Mouse (Mus musculus) limb, embryonic 11.5 days (tissue): ENCODE measurements around the gene Heatr6. TPM values are rescaled to one million over a fixed set of nuclear protein-coding genes. Genes with fewer than 3 reads are reported as not detected.

Experiments used
- ATAC-seq: fragments of 200-750 bp; cut with Nextera tagmentation; 2 replicates; pipeline ENCODE4 v1.8.0; 2017; ENCODE audit warnings: low read depth; ENCODE audit not compliant: insufficient number of reproducible peaks, low FRiP score, low TSS enrichment
- DNase-seq: peaks from one replicate; pipeline ENCODE4 v3.0.0-alpha.2; 2015; ENCODE audit warnings: low spot score
- H3K27ac ChIP-seq: fragments of 300-500 bp; sonication (generic); replicated peaks from 2 replicates; pipeline ENCODE4 v1.5.1; 2014; ENCODE audit warnings: low read depth, mild to moderate bottlenecking, low read length
- H3K27me3 ChIP-seq: fragments of 300-500 bp; sonication (generic); 2 replicates; pipeline ENCODE4 v1.6.1; 2014; ENCODE audit warnings: mild to moderate bottlenecking, low read length, mixed read lengths; ENCODE audit not compliant: control insufficient read depth, insufficient read depth
- H3K36me3 ChIP-seq: fragments of 300-500 bp; sonication (generic); 2 replicates; pipeline ENCODE4 v1.6.1; 2014; ENCODE audit warnings: mild to moderate bottlenecking, low read length, moderate library complexity, mixed read lengths; ENCODE audit not compliant: control insufficient read depth, insufficient read depth
- H3K4me1 ChIP-seq: fragments of 300-500 bp; sonication (generic); 2 replicates; pipeline ENCODE4 v1.6.1; 2014; ENCODE audit warnings: low read length, mixed read lengths; ENCODE audit not compliant: control insufficient read depth, insufficient read depth
- H3K4me2 ChIP-seq: fragments of 300-500 bp; sonication (generic); 2 replicates; pipeline ENCODE4 v1.6.1; 2014; ENCODE audit warnings: low read depth, mild to moderate bottlenecking, moderate library complexity; ENCODE audit not compliant: severe bottlenecking
- H3K4me3 ChIP-seq: fragments of 300-500 bp; sonication (generic); 2 replicates; pipeline ENCODE4 v1.5.1; 2014; ENCODE audit warnings: low read depth, low read length
- H3K9ac ChIP-seq: fragments of 300-500 bp; sonication (generic); 2 replicates; pipeline ENCODE4 v1.6.1; 2014; ENCODE audit warnings: mild to moderate bottlenecking, low read length
- H3K9me3 ChIP-seq: fragments of 300-500 bp; sonication (generic); 2 replicates; pipeline ENCODE4 v1.6.1; 2016; ENCODE audit warnings: low read length; ENCODE audit not compliant: control insufficient read depth
- WGBS: fragments of 180-500 bp; shearing (Covaris S2); extraction: QIAGEN DNeasy Blood & Tissue Kit; methylation state at CpG from one replicate; pipeline ENCODE4 v1.1.7; 2014; 5-methylcytosine and 5-hydroxymethylcytosine counted together
- polyA plus RNA-seq: library from polyadenylated mRNA; unstranded; fragments of >200 nt; fragmentation: Nextera tagmentation; extraction: Ambion mirVana; gene quantifications from 2 replicates; pipeline ENCODE4 v1.2.1, GENCODE M21; 2014

Gene Heatr6
- polyA plus RNA-seq, 1 experiment from 2014 or later: 26.9 TPM

GRCm38 (mm10) chr11:83728757-83729432 lies 24.6 kb upstream of the Heatr6 start:
- no peak for DNase-seq
- no peaks in the 10 kb centered on the region for H3K27me3 ChIP-seq
- WGBS: 63% methylated on average over 3 of the region's 3 CpGs

GRCm38 (mm10) chr11:83731116-83731515 lies 22.4 kb upstream of the Heatr6 start:
- H3K4me2 ChIP-seq: no peak overlapping the region
- H3K9me3 ChIP-seq: no peaks in the 10 kb centered on the region
- WGBS: 85% methylated on average over 1 of the region's 1 CpGs
- no peak for ATAC-seq
- no peak overlapping the region for H3K27ac ChIP-seq
- no peak for DNase-seq
- H3K4me3 ChIP-seq: no peak overlapping the region
- no peak overlapping the region for H3K9ac ChIP-seq
- no peaks in the 10 kb centered on the region for H3K36me3 ChIP-seq
- H3K4me1 ChIP-seq: no peaks in the 10 kb centered on the region
- H3K27me3 ChIP-seq: no peaks in the 10 kb centered on the region

More at GRCm38 (mm10) chr11:83728757-83729432, 24.6 kb upstream of the Heatr6 start:
- Histone ChIP-seq H3K4me1 (no peaks in the 10 kb centered on the region), H3K4me2 (no peak overlapping the region), H3K4me3 (no peak overlapping the region), H3K9me3 (no peaks in the 10 kb centered on the region), H3K36me3 (no peaks in the 10 kb centered on the region), H3K27ac (no peak overlapping the region), H3K9ac (no peak overlapping the region)
- ATAC-seq: no peak

DNA sequence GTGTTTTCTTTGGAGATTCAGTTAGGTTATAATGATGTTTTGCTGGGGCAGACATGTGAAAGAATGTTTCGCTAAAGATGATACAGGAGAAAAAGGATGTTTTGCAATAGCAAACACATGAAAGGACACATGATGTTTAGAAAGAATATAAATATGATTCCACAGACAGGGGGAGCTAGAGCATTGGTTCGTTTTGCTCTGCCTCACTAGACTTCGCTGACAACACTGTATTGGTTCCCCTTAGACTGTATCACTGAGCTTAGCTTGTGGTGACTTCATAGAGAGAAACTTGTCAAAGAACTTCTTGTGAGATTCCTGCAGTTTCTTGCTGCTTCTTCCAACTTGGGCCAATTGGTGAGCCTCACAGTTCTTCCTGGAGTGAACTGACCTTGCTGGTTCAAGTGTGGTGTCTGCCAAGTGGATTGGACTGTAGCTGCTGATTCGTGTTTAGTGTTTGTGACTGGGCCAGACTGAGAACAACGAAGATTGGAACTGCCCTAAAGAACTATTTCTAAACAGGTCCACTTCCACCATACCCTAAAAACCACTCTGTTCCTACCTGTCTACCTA lies 20.3 kb upstream of the Heatr6 start:
- Histone ChIP-seq H3K4me1 (no peaks in the 10 kb centered on the region), H3K27me3 (no peaks in the 10 kb centered on the region), H3K4me2 (no peak overlapping the region), H3K9ac (no peak overlapping the region), H3K27ac (no peak overlapping the region), H3K9me3 (no peaks in the 10 kb centered on the region), H3K36me3 (no peaks in the 10 kb centered on the region), H3K4me3 (no peak overlapping the region)
- 80% methylated on average over 5 of the region's 5 CpGs for WGBS
- DNase-seq: no peak
- no peak for ATAC-seq

DNA sequence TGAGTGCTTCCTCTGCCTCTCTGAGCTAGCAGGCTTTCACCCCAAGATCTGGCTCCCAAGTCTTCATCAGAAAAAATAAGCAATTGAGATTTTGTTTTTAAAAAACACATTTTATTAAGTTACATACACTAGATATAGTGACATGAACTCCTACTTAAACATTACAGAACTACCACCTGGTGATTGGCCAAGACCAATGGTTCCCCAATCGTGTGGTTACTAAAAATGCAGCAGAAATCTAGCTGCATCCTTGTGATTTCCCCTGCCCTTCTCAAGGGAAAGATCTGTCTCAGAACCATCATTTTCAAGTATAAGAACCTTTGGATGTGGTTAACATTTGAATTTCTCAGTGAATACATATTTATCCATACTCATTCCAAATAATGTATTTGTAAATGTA lies 19.3 kb upstream of the Heatr6 start:
- no peak overlapping the region for H3K4me2 ChIP-seq
- 75% methylated on average over 1 of the region's 1 CpGs for WGBS
- no peak for ATAC-seq

GRCm38 (mm10) chr11:83735881-83736280 lies 17.6 kb upstream of the Heatr6 start:
- H3K36me3 ChIP-seq: no peaks in the 10 kb centered on the region
- H3K9ac ChIP-seq: no peak overlapping the region
- H3K9me3 ChIP-seq: no peaks in the 10 kb centered on the region
- H3K4me2 ChIP-seq: no peak overlapping the region
- DNase-seq: no peak
- no peaks in the 10 kb centered on the region for H3K4me1 ChIP-seq
- H3K27ac ChIP-seq: no peak overlapping the region
- no peaks in the 10 kb centered on the region for H3K27me3 ChIP-seq
- no peak for ATAC-seq
- WGBS: 63% methylated on average over 2 of the region's 2 CpGs
- H3K4me3 ChIP-seq: no peak overlapping the region

More for the DNA sequence above, 19.3 kb upstream of the Heatr6 start:
- no peak for DNase-seq
- H3K36me3 ChIP-seq: no peaks in the 10 kb centered on the region
- no peaks in the 10 kb centered on the region for H3K9me3 ChIP-seq
- no peak overlapping the region for H3K27ac ChIP-seq
- no peaks in the 10 kb centered on the region for H3K27me3 ChIP-seq
- H3K4me1 ChIP-seq: no peaks in the 10 kb centered on the region
- H3K9ac ChIP-seq: no peak overlapping the region
- no peak overlapping the region for H3K4me3 ChIP-seq

- H3K27me3 ChIP-seq: no peaks in the 10 kb centered on the region
- no peak for ATAC-seq
These were observed 16.4 kb upstream of the Heatr6 start for GRCm38 (mm10) chr11:83737109-83737558.

GRCm38 (mm10) chr11:83739241-83739640 lies 14.3 kb upstream of the Heatr6 start:
- Histone ChIP-seq H3K9me3 (no peaks in the 10 kb centered on the region), H3K27me3 (no peaks in the 10 kb centered on the region), H3K4me2 (no peak overlapping the region), H3K36me3 (no peaks in the 10 kb centered on the region), H3K4me3 (no peak overlapping the region), H3K27ac (no peak overlapping the region), H3K4me1 (no peaks in the 10 kb centered on the region), H3K9ac (no peak overlapping the region)
- no peak for ATAC-seq
- 25% methylated on average over 5 of the region's 5 CpGs for WGBS
- DNase-seq: peak; percentile 81

More at GRCm38 (mm10) chr11:83737109-83737558, 16.4 kb upstream of the Heatr6 start:
- 88% methylated on average over 3 of the region's 3 CpGs for WGBS
- H3K9ac ChIP-seq: no peak overlapping the region
- no peaks in the 10 kb centered on the region for H3K36me3 ChIP-seq
- no peaks in the 10 kb centered on the region for H3K4me1 ChIP-seq
- no peaks in the 10 kb centered on the region for H3K9me3 ChIP-seq
- no peak overlapping the region for H3K4me2 ChIP-seq
- DNase-seq: no peak
- H3K27ac ChIP-seq: no peak overlapping the region
- no peak overlapping the region for H3K4me3 ChIP-seq

DNA sequence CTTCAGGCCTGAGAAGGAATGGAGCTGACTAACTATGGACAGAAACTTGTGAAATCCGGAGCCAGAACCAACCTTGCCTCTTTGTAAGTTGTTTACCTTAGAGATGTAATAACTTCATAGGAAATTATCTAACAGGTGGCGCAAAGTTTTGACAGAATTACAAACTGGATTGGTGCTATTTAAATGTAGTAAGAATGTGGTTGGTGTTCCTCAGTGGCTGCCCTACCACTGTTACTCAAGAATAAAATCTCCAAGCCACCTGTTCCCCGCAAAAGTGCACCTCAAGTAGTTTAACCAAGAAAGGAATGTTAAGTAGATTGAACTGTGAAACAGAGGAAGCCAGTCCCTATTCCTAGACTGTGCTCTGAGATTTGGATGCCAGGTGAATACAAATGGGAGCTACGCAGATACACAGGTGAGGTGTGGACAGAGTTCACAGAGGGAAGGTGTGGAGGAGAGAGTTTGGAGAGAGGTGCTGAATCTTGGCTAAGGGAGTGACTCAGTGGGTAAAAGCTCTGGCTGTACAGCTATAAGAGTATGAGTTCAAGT lies 13.0 kb upstream of the Heatr6 start:
- 79% methylated on average over 4 of the region's 4 CpGs for WGBS

More for the DNA sequence above, 13.0 kb upstream of the Heatr6 start:
- H3K4me3 ChIP-seq: no peak overlapping the region
- DNase-seq: no peak
- no peaks in the 10 kb centered on the region for H3K27me3 ChIP-seq
- no peaks in the 10 kb centered on the region for H3K36me3 ChIP-seq
- no peaks in the 10 kb centered on the region for H3K4me1 ChIP-seq
- ATAC-seq: no peak
- no peak overlapping the region for H3K27ac ChIP-seq
- H3K9me3 ChIP-seq: no peaks in the 10 kb centered on the region
- no peak overlapping the region for H3K4me2 ChIP-seq
- H3K9ac ChIP-seq: no peak overlapping the region
